Mouse (Mus musculus): ENCODE data around the gene Pde7b. TPM values are rescaled to one million over a fixed set of nuclear protein-coding genes. Genes with fewer than 3 reads are reported as not detected.

The Pde7b gene
- total RNA-seq, 1 experiment from 2014 or later = 19.0 TPM

DNA sequence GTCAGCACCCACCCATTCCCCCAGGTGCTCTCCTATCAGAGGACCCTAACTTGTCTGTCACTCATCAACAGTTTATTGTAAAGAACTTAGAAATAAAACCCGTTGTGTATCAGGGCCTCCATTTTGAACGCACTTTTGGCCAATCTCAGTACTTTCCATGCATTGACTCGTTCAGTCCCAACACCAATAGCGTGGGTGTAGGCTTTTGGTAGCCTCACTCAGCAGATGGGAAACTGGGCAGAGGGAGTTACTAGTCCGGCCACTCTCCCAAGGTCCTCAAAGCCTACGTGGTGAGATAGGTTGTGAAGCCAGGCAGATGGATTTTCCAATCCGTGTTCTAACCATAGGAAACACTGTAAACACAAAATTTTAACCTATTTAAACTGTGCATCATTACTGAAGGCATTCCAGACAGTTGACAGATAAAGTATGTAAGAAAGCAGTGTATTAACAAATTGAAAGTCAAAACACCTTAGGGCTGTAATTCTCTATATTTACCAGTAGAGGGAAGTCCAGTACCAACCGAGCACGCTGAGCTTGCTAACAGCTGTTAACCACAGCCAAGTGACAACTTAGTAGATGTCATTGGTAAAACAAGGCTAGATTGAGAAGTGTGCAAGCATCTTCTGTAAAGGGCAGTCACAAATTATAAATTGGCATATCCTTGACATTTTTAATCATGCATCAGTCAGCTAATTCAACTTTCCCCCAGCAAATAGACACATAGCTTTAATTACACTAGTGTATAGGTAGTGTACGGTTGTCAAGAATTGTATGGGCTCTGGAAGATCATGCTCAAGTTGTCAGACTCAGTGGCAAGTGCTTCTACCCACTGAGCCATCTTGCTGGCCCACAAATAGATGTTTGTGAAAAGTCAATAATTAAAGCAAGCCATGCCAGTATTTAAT is 363.1 kb downstream of the Pde7b start:
- DNase-seq = peak; percentile 48

DNA sequence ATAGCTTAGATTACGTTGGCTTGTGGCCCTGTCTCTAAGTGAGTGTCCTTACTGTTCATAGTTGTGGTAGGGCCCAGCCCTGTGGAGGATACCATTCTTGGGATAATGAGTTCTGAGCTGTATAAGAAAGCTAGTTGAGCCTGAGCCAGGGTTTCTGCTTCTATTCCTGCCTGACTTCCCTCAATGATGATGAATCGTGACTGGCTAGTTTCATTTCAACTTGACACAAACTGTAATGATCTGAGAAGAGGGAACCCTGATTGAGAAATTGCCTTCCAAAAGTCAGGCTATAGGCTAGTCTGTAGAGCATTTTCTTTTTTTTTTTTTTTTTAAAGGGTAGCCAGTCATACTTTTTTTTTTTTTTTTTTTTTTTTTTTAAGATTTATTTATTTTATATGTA is 376.0 kb downstream of the Pde7b start:
- DNase-seq = no peak

Other genes with a start within 250 kb of the Pde7b start
- gene Ahi1, start 227.5 kb upstream of the Pde7b start, total RNA-seq (2021) = 32.6 and 32.9 TPM in 2 replicates

All from adrenal gland, postnatal 14 days (tissue).